Comparison of ENCODE assay signal across 8 mouse cellular contexts in genomic region chr1:172503111-172503997, GRCm38 (mm10). TPM values are rescaled to one million over a fixed set of nuclear protein-coding genes. Genes with fewer than 3 reads are reported as not detected.
DNase-seq lines count a peak whose midpoint lies in the region; ATAC-seq and TF ChIP-seq lines count a peak whose summit lies in the region.

No protein-coding gene starts in this region.

- intact Hi-C loops in gastrocnemius, adult 2 months (cut with DNase I) = no loop called here

- DNase-seq in gastrocnemius, adult 2 months = peak; percentile 54
- DNase-seq in gastrocnemius, adult 8-10 months (ENCODE audit: low spot score in 2 of 2) = no peak
- no peak for DNase-seq in hindbrain, embryonic 14.5 days (ENCODE audit: low spot score)
- DNase-seq in layer of hippocampus, postnatal 25 days (ENCODE audit: extremely low spot score in 1 of 2, low spot score in 1 of 2) = no peak
- DNase-seq in ovary, postnatal 14 days (ENCODE audit: low spot score) = no peak

- H3K4me3 ChIP-seq in gastrocnemius, adult 2 months = peak overlapping the region; percentile 92
- H3K4me3 ChIP-seq in forebrain, embryonic 12.5 days (replicated peaks) = no peak overlapping the region
- no peak overlapping the region for H3K4me3 ChIP-seq in hindbrain, embryonic 14.5 days (replicated peaks; ENCODE audit: low read length)
- 0 out of 2 replicates have a peak overlapping the region, but pooled peaks have one; percentile 65 for H3K4me3 ChIP-seq in liver, embryonic 12.5 days
- 0 out of 2 replicates have a peak overlapping the region, but pooled peaks have one; percentile 11 for H3K4me3 ChIP-seq in neural tube, embryonic 14.5 days (ENCODE audit: low read depth, low read length)

- 0 out of 2 replicates have a peak overlapping the region, but pooled peaks have one; percentile 21 for H3K9ac ChIP-seq in forebrain, embryonic 12.5 days
- no peak overlapping the region for H3K9ac ChIP-seq in hindbrain, embryonic 14.5 days
- no peak overlapping the region for H3K9ac ChIP-seq in liver, embryonic 12.5 days
- H3K9ac ChIP-seq in neural tube, embryonic 14.5 days (replicated peaks; ENCODE audit: low read depth, low read length) = 0 out of 2 replicates have a peak overlapping the region, but pooled peaks have one; percentile 1

- peak overlapping the region; percentile 91 for H3K27ac ChIP-seq in gastrocnemius, adult 2 months
- H3K27ac ChIP-seq in forebrain, embryonic 12.5 days = peak overlapping the region; percentile 19; the same call in 1 of the 2 replicates
- H3K27ac ChIP-seq in hindbrain, embryonic 14.5 days = no peak overlapping the region; the same call in 1 of the 2 replicates
- H3K27ac ChIP-seq in liver, embryonic 12.5 days = peak overlapping the region; percentile 72; the same call in 1 of the 2 replicates
- peak overlapping the region; percentile 49; the same call in 1 of the 2 replicates for H3K27ac ChIP-seq in neural tube, embryonic 14.5 days (ENCODE audit: low read depth, low read length)

- ATAC-seq in forebrain, embryonic 12.5 days (ENCODE audit: low FRiP score) = 0 out of 2 replicates have a peak, but pooled peaks have one; percentile 31
- peak; percentile 46; the same call in 1 of the 2 replicates for ATAC-seq in hindbrain, embryonic 14.5 days (ENCODE audit: low FRiP score)
- no peak for ATAC-seq in liver, embryonic 12.5 days
- ATAC-seq in neural tube, embryonic 14.5 days (ENCODE audit: low read depth) = peak; percentile 26; the same call in 1 of the 2 replicates

- H3K36me3 ChIP-seq in forebrain, embryonic 12.5 days (replicated peaks) = peaks cover 8% of the 10 kb centered on the region
- peaks cover 9% of the 10 kb centered on the region for H3K36me3 ChIP-seq in hindbrain, embryonic 14.5 days (replicated peaks; ENCODE audit: control insufficient read depth, insufficient read depth)
- H3K36me3 ChIP-seq in liver, embryonic 12.5 days = peaks cover 36% of the 10 kb centered on the region
- H3K36me3 ChIP-seq in neural tube, embryonic 14.5 days (ENCODE audit: control insufficient read depth, insufficient read depth, low read length) = no peaks in the 10 kb centered on the region

- H3K4me2 ChIP-seq in forebrain, embryonic 12.5 days = peak overlapping the region; percentile 19
- peak overlapping the region; percentile 51 for H3K4me2 ChIP-seq in hindbrain, embryonic 14.5 days (replicated peaks)
- peak overlapping the region; percentile 77 for H3K4me2 ChIP-seq in liver, embryonic 12.5 days
- H3K4me2 ChIP-seq in neural tube, embryonic 14.5 days (ENCODE audit: low read depth, low read length) = peak overlapping the region; percentile 41

- 36% methylated on average over 14 of the region's 14 CpGs for WGBS in forebrain, embryonic 12.5 days
- 32% methylated on average over 14 of the region's 14 CpGs for WGBS in hindbrain, embryonic 14.5 days
- WGBS in liver, embryonic 12.5 days (ENCODE audit: insufficient replicate concordance) = 33% methylated on average over 14 of the region's 14 CpGs
- 21% methylated on average over 14 of the region's 14 CpGs for WGBS in neural tube, embryonic 14.5 days

- H3K27me3 ChIP-seq in forebrain, embryonic 12.5 days = peaks cover 50% of the 10 kb centered on the region
- H3K27me3 ChIP-seq in hindbrain, embryonic 14.5 days (ENCODE audit: control insufficient read depth, insufficient read depth, low read length) = peaks cover 37% of the 10 kb centered on the region
- peaks cover 19% of the 10 kb centered on the region for H3K27me3 ChIP-seq in liver, embryonic 12.5 days (replicated peaks)
- H3K27me3 ChIP-seq in neural tube, embryonic 14.5 days (ENCODE audit: control insufficient read depth, insufficient read depth, low read length) = no peaks in the 10 kb centered on the region

- peaks cover 53% of the 10 kb centered on the region for H3K4me1 ChIP-seq in forebrain, embryonic 12.5 days
- H3K4me1 ChIP-seq in hindbrain, embryonic 14.5 days (replicated peaks; ENCODE audit: control insufficient read depth, insufficient read depth, low read length) = peaks cover 38% of the 10 kb centered on the region
- H3K4me1 ChIP-seq in liver, embryonic 12.5 days = peaks cover 78% of the 10 kb centered on the region
- peaks cover 21% of the 10 kb centered on the region for H3K4me1 ChIP-seq in neural tube, embryonic 14.5 days (ENCODE audit: control insufficient read depth, insufficient read depth, low read length)

- TF ChIP-seq CTCF in gastrocnemius, adult 2 months (IDR thresholded peaks at IDR 0.05) = no peak

- no peaks in the 10 kb centered on the region for H3K9me3 ChIP-seq in forebrain, embryonic 12.5 days
- H3K9me3 ChIP-seq in hindbrain, embryonic 14.5 days (ENCODE audit: control insufficient read depth, low read length) = no peaks in the 10 kb centered on the region
- H3K9me3 ChIP-seq in liver, embryonic 12.5 days (replicated peaks) = no peaks in the 10 kb centered on the region
- no peaks in the 10 kb centered on the region for H3K9me3 ChIP-seq in neural tube, embryonic 14.5 days (ENCODE audit: control insufficient read depth, low read length)

RNA-seq across cellular contexts. Expression of gene Tagln2, which starts 3.5 kb away (rescaled TPM):
- total RNA-seq in gastrocnemius, adult 2 months (2021) = 10 to 100 TPM; 16.4 to 23.4 TPM
- total RNA-seq in gastrocnemius, adult 8-10 months (2022) = 10 to 100 TPM in 3 of 4 experiments, 1 to 10 TPM in 1; 9.0 to 14.8 (median 10.9) TPM
- polyA plus RNA-seq in forebrain, embryonic 12.5 days (2016; fragmentation: Nextera tagmentation; extraction: Ambion mirVana) = 40.0 and 45.7 TPM in 2 replicates
- polyA plus RNA-seq in hindbrain, embryonic 14.5 days (2014; fragmentation: Nextera tagmentation; extraction: Ambion mirVana) = 53.0 and 62.6 TPM in 2 replicates
- 177 and 178 TPM in 2 replicates for polyA plus RNA-seq in liver, embryonic 12.5 days (2016; fragmentation: Nextera tagmentation; extraction: Ambion mirVana)
- 56.9 and 107 TPM in 2 replicates for polyA plus RNA-seq in neural tube, embryonic 14.5 days (2014; fragmentation: Nextera tagmentation; extraction: Ambion mirVana)
- 10 to 100 TPM; 10.4 to 12.1 TPM for total RNA-seq in layer of hippocampus, postnatal 25 days (2021)

RNA-seq across cellular contexts. Expression of gene Cfap45, which starts 17.2 kb away (rescaled TPM):
- total RNA-seq in gastrocnemius, adult 2 months (2021) = not detected
- total RNA-seq in gastrocnemius, adult 8-10 months (2022) = not detected
- polyA plus RNA-seq in forebrain, embryonic 12.5 days (2016; fragmentation: Nextera tagmentation; extraction: Ambion mirVana) = 1.2 and 2.6 TPM in 2 replicates
- 3.7 and 5.5 TPM in 2 replicates for polyA plus RNA-seq in hindbrain, embryonic 14.5 days (2014; fragmentation: Nextera tagmentation; extraction: Ambion mirVana)
- polyA plus RNA-seq in liver, embryonic 12.5 days (2016; fragmentation: Nextera tagmentation; extraction: Ambion mirVana) = 0.55 and 0.79 TPM in 2 replicates
- polyA plus RNA-seq in neural tube, embryonic 14.5 days (2014; fragmentation: Nextera tagmentation; extraction: Ambion mirVana) = 3.1 and 3.5 TPM in 2 replicates
- total RNA-seq in layer of hippocampus, postnatal 25 days (2021) = 1 to 10 TPM; 3.1 to 3.9 TPM

RNA-seq across cellular contexts. Expression of gene Igsf9, which starts 21.8 kb away (rescaled TPM):
- total RNA-seq in gastrocnemius, adult 2 months (2021) = under 1 TPM in 1 of 2 experiments, not detected in 1; 0.67 TPM
- total RNA-seq in gastrocnemius, adult 8-10 months (2022) = under 1 TPM in 1 of 4 experiments, not detected in 3; 0.20 TPM
- polyA plus RNA-seq in forebrain, embryonic 12.5 days (2016; fragmentation: Nextera tagmentation; extraction: Ambion mirVana) = 102 TPM in 2 replicates
- 27.6 and 28.5 TPM in 2 replicates for polyA plus RNA-seq in hindbrain, embryonic 14.5 days (2014; fragmentation: Nextera tagmentation; extraction: Ambion mirVana)
- 3.9 and 4.2 TPM in 2 replicates for polyA plus RNA-seq in liver, embryonic 12.5 days (2016; fragmentation: Nextera tagmentation; extraction: Ambion mirVana)
- polyA plus RNA-seq in neural tube, embryonic 14.5 days (2014; fragmentation: Nextera tagmentation; extraction: Ambion mirVana) = 29.6 and 32.4 TPM in 2 replicates
- 1 to 10 TPM; 5.6 to 8.2 TPM for total RNA-seq in layer of hippocampus, postnatal 25 days (2021)

RNA-seq across cellular contexts. Expression of gene Slamf9, which starts 28.2 kb away (rescaled TPM):
- under 1 TPM in 1 of 2 experiments, not detected in 1; 0.22 TPM for total RNA-seq in gastrocnemius, adult 2 months (2021)
- not detected for total RNA-seq in gastrocnemius, adult 8-10 months (2022)
- 0.15 TPM in 1 of 2 replicates, not detected in the other for polyA plus RNA-seq in forebrain, embryonic 12.5 days (2016; fragmentation: Nextera tagmentation; extraction: Ambion mirVana)
- polyA plus RNA-seq in hindbrain, embryonic 14.5 days (2014; fragmentation: Nextera tagmentation; extraction: Ambion mirVana) = 0.15 and 0.26 TPM in 2 replicates
- 1.1 and 1.3 TPM in 2 replicates for polyA plus RNA-seq in liver, embryonic 12.5 days (2016; fragmentation: Nextera tagmentation; extraction: Ambion mirVana)
- 0.21 and 0.31 TPM in 2 replicates for polyA plus RNA-seq in neural tube, embryonic 14.5 days (2014; fragmentation: Nextera tagmentation; extraction: Ambion mirVana)
- total RNA-seq in layer of hippocampus, postnatal 25 days (2021) = not detected

RNA-seq across cellular contexts. Expression of gene Vsig8, which starts 52.4 kb away (rescaled TPM):
- not detected for total RNA-seq in gastrocnemius, adult 2 months (2021)
- not detected for total RNA-seq in gastrocnemius, adult 8-10 months (2022)
- polyA plus RNA-seq in forebrain, embryonic 12.5 days (2016; fragmentation: Nextera tagmentation; extraction: Ambion mirVana) = 0.28 TPM in 1 of 2 replicates, not detected in the other
- 0.75 and 0.90 TPM in 2 replicates for polyA plus RNA-seq in hindbrain, embryonic 14.5 days (2014; fragmentation: Nextera tagmentation; extraction: Ambion mirVana)
- polyA plus RNA-seq in liver, embryonic 12.5 days (2016; fragmentation: Nextera tagmentation; extraction: Ambion mirVana) = not detected in 2 replicates
- polyA plus RNA-seq in neural tube, embryonic 14.5 days (2014; fragmentation: Nextera tagmentation; extraction: Ambion mirVana) = 1.4 and 1.5 TPM in 2 replicates
- total RNA-seq in layer of hippocampus, postnatal 25 days (2021) = under 1 TPM; 0.39 to 0.56 TPM

Comparison
In these comparisons a context has a peak if more than half of its experiments do, and no peak if none do; other contexts are left out.
1. H3K4me3 ChIP-seq: peak in gastrocnemius, adult 2 months (single experiment), liver, embryonic 12.5 days (single experiment) and neural tube, embryonic 14.5 days (single experiment); none in forebrain, embryonic 12.5 days (single experiment) and hindbrain, embryonic 14.5 days (single experiment).
2. H3K4me2 ChIP-seq: peak in every context shown above with its lines; median percentile 77 in liver, embryonic 12.5 days; 51 in hindbrain, embryonic 14.5 days; 41 in neural tube, embryonic 14.5 days; 19 in forebrain, embryonic 12.5 days.
3. H3K9ac ChIP-seq: peak in forebrain, embryonic 12.5 days (single experiment) and neural tube, embryonic 14.5 days (single experiment); none in hindbrain, embryonic 14.5 days (single experiment) and liver, embryonic 12.5 days (single experiment).